Mouse (Mus musculus): ENCODE measurements around the gene Hoxc6.

DNA sequence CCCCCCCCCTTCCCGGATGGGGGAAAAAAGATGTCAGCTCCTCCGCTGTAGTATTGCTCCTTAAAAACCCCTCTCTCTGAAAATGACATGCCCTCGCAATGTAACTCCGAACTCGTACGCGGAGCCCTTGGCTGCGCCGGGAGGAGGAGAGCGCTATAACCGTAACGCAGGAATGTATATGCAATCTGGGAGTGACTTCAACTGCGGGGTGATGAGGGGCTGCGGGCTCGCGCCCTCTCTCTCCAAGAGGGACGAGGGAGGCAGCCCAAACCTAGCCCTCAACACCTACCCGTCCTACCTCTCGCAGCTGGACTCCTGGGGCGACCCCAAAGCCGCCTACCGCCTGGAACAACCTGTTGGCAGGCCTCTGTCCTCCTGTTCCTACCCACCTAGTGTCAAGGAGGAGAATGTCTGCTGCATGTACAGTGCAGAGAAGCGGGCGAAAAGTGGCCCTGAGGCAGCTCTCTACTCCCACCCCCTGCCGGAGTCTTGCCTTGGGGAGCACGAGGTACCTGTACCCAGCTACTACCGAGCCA is 31.2 kb upstream of the Hoxc6 start, which contains the start of gene Hoxc10:
- no peak for TF ChIP-seq EP300 (IDR thresholded peaks at IDR 0.05; ENCODE audit: low read depth)
- no peak for TF ChIP-seq CTCF (IDR thresholded peaks at IDR 0.05; ENCODE audit: low read depth)
